Comparison of ENCODE assay signal across 15 mouse cellular contexts in genomic region chr3:52292498-52292897, GRCm38 (mm10). TPM values are rescaled to one million over a fixed set of nuclear protein-coding genes. Genes with fewer than 3 reads are reported as not detected.
DNase-seq lines count a peak whose midpoint lies in the region; ATAC-seq and TF ChIP-seq lines count a peak whose summit lies in the region.
"Had no signal": no experiment of that assay in that cellular context is flagged by ENCODE, and none has a peak within 500 bp of the region (broad histone marks: within the 10 kb centered on the region; RNA-seq: fewer than 3 reads in every experiment).

No protein-coding gene starts in this region.

- H3K4me2 ChIP-seq in kidney, embryonic 15.5 days = peak overlapping the region; percentile 13; the same call in 1 of the 2 replicates
- H3K4me2 ChIP-seq in kidney, embryonic 16.5 days (replicated peaks; ENCODE audit: low read depth, low read length) = no peak overlapping the region
- peak overlapping the region; percentile 31 for H3K4me2 ChIP-seq in liver, embryonic 12.5 days
- H3K4me2 ChIP-seq in liver, embryonic 16.5 days (ENCODE audit: low read depth, low read length) = peak overlapping the region; percentile 33
- H3K4me2 ChIP-seq: embryonic facial prominence, embryonic 12.5 days; heart, embryonic 13.5 days had no signal

- no peak for ATAC-seq in kidney, embryonic 15.5 days (replicated peaks; ENCODE audit: low FRiP score)
- ATAC-seq in kidney, embryonic 16.5 days (ENCODE audit: low FRiP score, low TSS enrichment) = no peak
- no peak for ATAC-seq in liver, embryonic 12.5 days
- ATAC-seq in liver, embryonic 16.5 days (ENCODE audit: low read depth) = peak; percentile 59
- ATAC-seq: forebrain, embryonic 16.5 days; hindbrain, embryonic 16.5 days had no signal

- no peaks in the 10 kb centered on the region for H3K36me3 ChIP-seq in kidney, embryonic 15.5 days
- H3K36me3 ChIP-seq in kidney, embryonic 16.5 days (ENCODE audit: insufficient read depth, low read length) = no peaks in the 10 kb centered on the region
- no peaks in the 10 kb centered on the region for H3K36me3 ChIP-seq in liver, embryonic 12.5 days
- H3K36me3 ChIP-seq in liver, embryonic 16.5 days (ENCODE audit: control insufficient read depth, insufficient read depth) = no peaks in the 10 kb centered on the region
- H3K36me3 ChIP-seq: embryonic facial prominence, embryonic 12.5 days; heart, embryonic 13.5 days had no signal

- no peaks in the 10 kb centered on the region for H3K9me3 ChIP-seq in kidney, embryonic 15.5 days (replicated peaks)
- no peaks in the 10 kb centered on the region for H3K9me3 ChIP-seq in kidney, embryonic 16.5 days (ENCODE audit: low read length)
- H3K9me3 ChIP-seq in liver, embryonic 12.5 days (replicated peaks) = no peaks in the 10 kb centered on the region
- H3K9me3 ChIP-seq in liver, embryonic 16.5 days (replicated peaks; ENCODE audit: control insufficient read depth, low read length) = no peaks in the 10 kb centered on the region
- H3K9me3 ChIP-seq: embryonic facial prominence, embryonic 12.5 days; heart, embryonic 13.5 days had no signal

- no peak overlapping the region; the same call in 1 of the 2 replicates for H3K4me3 ChIP-seq in gastrocnemius, adult 2 months
- no peak overlapping the region for H3K4me3 ChIP-seq in kidney, embryonic 15.5 days (replicated peaks)
- no peak overlapping the region for H3K4me3 ChIP-seq in kidney, embryonic 16.5 days (ENCODE audit: low read length)
- H3K4me3 ChIP-seq in liver, embryonic 12.5 days = no peak overlapping the region
- no peak overlapping the region for H3K4me3 ChIP-seq in liver, embryonic 16.5 days (ENCODE audit: low read depth, low read length)
- H3K4me3 ChIP-seq: embryonic facial prominence, embryonic 12.5 days; heart, embryonic 13.5 days had no signal

- 0 out of 2 replicates have a peak overlapping the region, but pooled peaks have one; percentile 20 for H3K27ac ChIP-seq in gastrocnemius, adult 2 months
- no peak overlapping the region for H3K27ac ChIP-seq in kidney, embryonic 15.5 days
- no peak overlapping the region for H3K27ac ChIP-seq in kidney, embryonic 16.5 days (ENCODE audit: low read length)
- no peak overlapping the region for H3K27ac ChIP-seq in liver, embryonic 12.5 days
- H3K27ac ChIP-seq in liver, embryonic 16.5 days (ENCODE audit: low read length) = no peak overlapping the region; the same call in 1 of the 2 replicates
- H3K27ac ChIP-seq: embryonic facial prominence, embryonic 12.5 days; heart, embryonic 13.5 days had no signal

- WGBS in kidney, embryonic 15.5 days = 60% methylated on average over 7 of the region's 7 CpGs
- 66% methylated on average over 7 of the region's 7 CpGs for WGBS in kidney, embryonic 16.5 days
- WGBS in liver, embryonic 12.5 days (ENCODE audit: insufficient replicate concordance) = 52% methylated on average over 7 of the region's 7 CpGs
- WGBS in liver, embryonic 16.5 days (ENCODE audit: insufficient replicate concordance) = 48% methylated on average over 7 of the region's 7 CpGs

- DNase-seq in gastrocnemius, adult 2 months = no peak
- DNase-seq in gastrocnemius, postnatal 10 days = no peak
- no peak for DNase-seq in ovary, postnatal 36 days (ENCODE audit: low spot score)
- DNase-seq in embryo, embryonic 10.5 days (ENCODE audit: low spot score) = no peak
- DNase-seq: adrenal gland, postnatal 10 days; cerebellum, adult 11 months; heart, postnatal 36 days had no signal

- no peak for TF ChIP-seq CTCF in gastrocnemius, adult 2 months (IDR thresholded peaks at IDR 0.05)

- H3K9ac ChIP-seq in kidney, embryonic 15.5 days = no peak overlapping the region
- H3K9ac ChIP-seq in kidney, embryonic 16.5 days (replicated peaks; ENCODE audit: low read length) = no peak overlapping the region
- H3K9ac ChIP-seq in liver, embryonic 12.5 days = no peak overlapping the region
- H3K9ac ChIP-seq in liver, embryonic 16.5 days (ENCODE audit: low read depth, low read length) = no peak overlapping the region
- H3K9ac ChIP-seq: embryonic facial prominence, embryonic 12.5 days; heart, embryonic 13.5 days had no signal

- peaks cover 35% of the 10 kb centered on the region for H3K4me1 ChIP-seq in kidney, embryonic 15.5 days
- H3K4me1 ChIP-seq in kidney, embryonic 16.5 days (ENCODE audit: insufficient read depth, low read length) = peaks cover 21% of the 10 kb centered on the region
- H3K4me1 ChIP-seq in liver, embryonic 12.5 days = peaks cover 34% of the 10 kb centered on the region
- H3K4me1 ChIP-seq in liver, embryonic 16.5 days (ENCODE audit: control insufficient read depth, low read depth, low read length) = peaks cover 7% of the 10 kb centered on the region; the same call in 1 of the 2 replicates

- intact Hi-C loops in gastrocnemius, adult 2 months (cut with DNase I) = no loop called here

- no peaks in the 10 kb centered on the region for H3K27me3 ChIP-seq in kidney, embryonic 15.5 days
- no peaks in the 10 kb centered on the region for H3K27me3 ChIP-seq in kidney, embryonic 16.5 days (ENCODE audit: insufficient read depth, low read length)
- no peaks in the 10 kb centered on the region for H3K27me3 ChIP-seq in liver, embryonic 12.5 days (replicated peaks)
- no peaks in the 10 kb centered on the region for H3K27me3 ChIP-seq in liver, embryonic 16.5 days (ENCODE audit: control insufficient read depth, insufficient read depth, low read depth, low read length)
- H3K27me3 ChIP-seq: embryonic facial prominence, embryonic 12.5 days; heart, embryonic 13.5 days had no signal

RNA-seq across cellular contexts. Expression of gene Foxo1, which starts 24.4 kb away (rescaled TPM):
- total RNA-seq in gastrocnemius, adult 2 months (2021) = 10 to 100 TPM; 31.2 to 36.6 TPM
- total RNA-seq in gastrocnemius, postnatal 10 days (2021) = 10 to 100 TPM; 10.5 to 13.7 TPM
- 6.7 and 6.9 TPM in 2 replicates for polyA plus RNA-seq in kidney, embryonic 15.5 days (2015; fragmentation: Nextera tagmentation; extraction: Ambion mirVana)
- polyA plus RNA-seq in kidney, embryonic 16.5 days (2015; fragmentation: Nextera tagmentation; extraction: Ambion mirVana) = 5.9 and 6.5 TPM in 2 replicates
- 2.5 and 2.6 TPM in 2 replicates for polyA plus RNA-seq in liver, embryonic 12.5 days (2016; fragmentation: Nextera tagmentation; extraction: Ambion mirVana)
- polyA plus RNA-seq in liver, embryonic 16.5 days (2015; fragmentation: Nextera tagmentation; extraction: Ambion mirVana) = 1.5 and 2.2 TPM in 2 replicates
